Mouse (Mus musculus): Measurements from ENCODE around the gene Olfr424.
A peak's percentile ranks its signal among the peaks of the same experiment; 100 is the strongest.

The Olfr424 gene

DNA sequence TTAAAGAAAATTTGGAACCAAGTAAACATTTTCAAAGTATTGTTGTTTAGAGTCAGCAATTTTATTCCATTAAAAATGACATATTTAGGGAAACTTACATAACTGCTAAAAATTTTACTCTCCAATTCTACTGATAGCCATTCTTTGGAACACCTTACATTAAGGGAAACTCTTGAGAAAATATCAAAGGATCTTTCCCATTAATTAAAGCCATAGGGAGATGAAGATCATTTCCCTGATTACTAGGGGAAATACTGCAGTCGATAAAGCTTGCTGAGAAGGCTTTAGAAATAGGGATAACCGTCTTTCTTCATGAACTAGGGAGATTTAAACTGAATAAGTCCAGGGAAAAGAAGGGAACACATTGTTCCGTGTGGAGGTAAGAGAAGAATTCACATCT is at the start of gene Olfr424:
Gene Olfr424 (plus strand): TSS at position 301 of the 400 bp plus-strand sequence.
- no peak for DNase-seq

DNA sequence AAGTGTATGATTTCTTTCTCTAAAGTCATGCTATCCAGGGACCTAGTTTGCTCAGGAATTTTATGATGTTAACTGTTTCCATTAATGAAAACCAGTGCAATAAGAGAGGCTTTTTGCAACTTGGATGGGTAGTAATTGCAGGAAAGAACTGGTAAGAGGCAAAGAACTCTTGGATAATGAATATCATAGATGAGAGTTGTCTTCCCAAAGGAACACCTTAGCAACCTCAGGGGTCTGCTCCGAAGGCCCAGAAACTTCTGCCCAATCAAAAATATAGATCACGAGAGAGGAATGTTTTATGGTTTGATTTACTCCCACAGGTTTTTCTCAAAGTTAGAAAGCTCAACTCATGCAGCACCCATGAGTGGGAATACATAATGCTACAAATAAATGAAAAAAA is 47.3 kb upstream of the Olfr424 start, which contains the start of gene Olfr429:
Gene Olfr429 (plus strand): TSS at position 301 of the 400 bp plus-strand sequence.
- DNase-seq, result no peak

DNA sequence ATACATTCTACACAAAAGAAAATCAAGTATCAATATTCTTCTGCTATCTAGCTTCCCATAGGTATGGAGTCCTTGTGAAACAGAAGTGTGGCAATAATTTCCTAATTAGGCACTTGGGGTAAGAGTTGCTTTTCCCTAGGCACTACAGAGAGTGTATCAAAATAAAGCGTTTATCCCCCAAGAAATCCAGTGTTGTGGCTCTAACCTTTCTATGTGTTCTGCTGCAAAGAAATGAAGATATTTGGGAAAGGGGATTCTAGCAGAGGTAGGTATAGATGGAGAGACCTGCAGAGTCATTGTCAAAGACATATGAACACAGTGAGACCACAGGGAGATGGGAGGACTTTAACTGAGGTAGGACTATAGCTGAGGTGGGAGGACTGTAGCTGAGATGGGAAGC is 34.7 kb upstream of the Olfr424 start, which contains the start of gene Olfr427:
Gene Olfr427 (plus strand): TSS at position 301 of the 400 bp plus-strand sequence.
- no peak for DNase-seq

DNA sequence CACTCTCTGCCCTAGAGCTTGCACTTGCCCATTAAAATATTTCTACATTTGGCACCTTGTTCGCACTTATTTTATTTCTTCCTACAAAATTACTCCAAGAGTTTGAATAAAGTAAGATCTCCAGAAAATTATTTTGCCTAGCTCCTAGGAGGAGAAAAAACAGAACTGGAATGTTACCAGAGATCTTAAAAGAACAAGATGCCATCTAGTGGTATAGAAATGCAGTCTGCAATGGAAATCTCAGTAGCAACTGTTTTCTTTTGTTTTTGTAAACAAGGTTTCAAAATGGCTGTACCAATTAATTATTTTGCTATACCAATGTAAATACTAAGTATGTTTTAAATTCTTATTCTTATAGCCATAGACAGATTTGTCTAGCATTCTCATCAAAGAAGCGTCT is 27.6 kb upstream of the Olfr424 start:
- DNase-seq, result no peak

DNA sequence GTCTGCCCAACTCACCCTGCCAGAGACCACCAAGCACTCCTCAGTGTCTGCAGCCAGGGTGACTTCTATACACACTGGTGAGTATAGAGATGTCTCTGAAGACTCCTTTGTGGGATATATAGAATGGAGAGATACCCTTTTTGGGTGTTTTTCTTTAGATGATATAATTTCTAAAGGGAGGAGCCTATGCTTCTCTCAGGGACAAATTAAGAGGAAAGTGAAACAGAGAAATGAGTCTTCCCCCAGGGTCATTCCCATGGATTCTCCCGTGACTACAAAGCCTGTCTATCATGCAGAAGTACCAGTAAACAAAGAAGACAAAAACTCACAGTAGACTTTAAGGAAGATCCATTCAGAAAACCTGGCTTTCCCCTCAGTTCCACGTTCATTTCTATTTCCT is 10.3 kb upstream of the Olfr424 start, which contains the start of gene Olfr231:
Gene Olfr231 (minus strand): TSS at position 101 of the 400 bp plus-strand sequence.
- DNase-seq, result no peak

DNA sequence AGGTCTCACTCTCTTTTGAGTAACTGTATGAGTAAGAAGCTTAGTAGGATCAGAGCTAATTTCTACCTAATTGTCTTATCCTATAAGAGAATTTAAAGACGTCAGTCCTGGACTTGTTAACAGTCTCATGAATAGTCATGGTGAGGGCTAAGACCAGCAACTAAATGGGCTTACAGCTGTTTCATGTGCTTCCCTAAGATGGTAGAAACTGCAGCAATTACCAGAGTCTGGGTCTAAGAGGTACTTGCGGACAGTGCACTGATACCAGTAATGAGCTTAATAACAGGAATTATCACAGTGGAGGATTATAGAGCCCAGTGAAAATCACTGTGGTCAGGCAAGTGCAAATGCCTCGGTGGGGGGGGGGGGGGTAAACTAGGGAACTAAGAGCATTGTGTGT is 682 bp downstream of the Olfr424 start:
- no peak for DNase-seq

DNA sequence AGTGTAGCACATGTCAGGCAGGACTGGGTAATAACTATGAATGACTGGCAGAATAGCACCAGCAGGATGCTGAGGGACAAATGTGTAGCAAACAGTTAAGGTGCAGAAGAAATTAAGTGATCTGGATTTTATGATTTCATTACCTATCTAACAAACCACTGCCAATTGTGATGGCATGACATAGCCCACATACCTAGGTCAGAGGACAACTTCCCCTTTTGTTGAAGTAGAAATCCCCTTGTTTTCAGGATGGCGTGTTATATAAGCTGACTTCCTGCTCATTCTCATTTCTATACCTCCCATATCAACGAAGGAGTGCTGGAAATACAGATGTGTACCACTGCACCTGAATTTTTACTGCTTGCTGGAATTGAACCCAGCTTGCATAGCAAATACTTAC is 10.1 kb downstream of the Olfr424 start:
- DNase-seq, result no peak

DNA sequence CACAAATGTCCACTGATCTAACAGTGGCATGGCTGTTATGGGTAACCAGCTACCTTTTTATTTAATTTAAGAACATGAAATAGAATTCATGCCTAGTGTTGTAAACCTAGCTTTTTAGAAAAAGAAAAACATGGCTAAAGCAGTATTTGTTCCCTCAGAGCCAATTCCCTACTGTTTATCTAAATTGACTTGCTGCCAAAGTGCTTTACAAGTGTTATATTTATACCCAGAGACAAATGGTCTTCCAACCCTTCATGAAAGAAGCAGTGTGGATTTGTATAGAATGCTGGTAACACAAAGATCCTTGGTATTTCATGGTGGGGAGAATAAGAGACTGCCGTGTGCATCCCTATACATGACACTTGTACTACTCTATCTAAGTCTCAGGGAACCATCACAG is 15.4 kb downstream of the Olfr424 start:
- DNase-seq, result no peak

DNA sequence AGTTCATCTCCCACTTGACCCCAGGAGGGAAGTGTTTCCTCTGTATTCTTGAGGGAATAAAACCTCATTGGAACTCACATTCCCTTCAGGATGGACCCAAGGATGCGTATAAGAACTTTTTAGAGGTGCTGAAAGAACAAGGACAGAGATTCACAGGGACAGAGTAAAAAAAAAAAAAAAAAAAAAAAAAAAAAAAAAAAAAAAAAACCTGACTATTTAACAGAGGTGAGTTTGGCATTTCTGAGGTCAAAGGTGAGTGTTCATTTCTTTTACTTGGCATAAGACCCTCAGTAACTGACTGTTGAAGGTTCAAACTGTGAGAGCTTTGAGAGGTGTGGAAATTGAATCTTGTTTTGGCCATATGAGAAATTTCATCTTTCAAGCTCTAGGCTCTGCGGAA is 18.0 kb downstream of the Olfr424 start:
- no peak for DNase-seq

DNA sequence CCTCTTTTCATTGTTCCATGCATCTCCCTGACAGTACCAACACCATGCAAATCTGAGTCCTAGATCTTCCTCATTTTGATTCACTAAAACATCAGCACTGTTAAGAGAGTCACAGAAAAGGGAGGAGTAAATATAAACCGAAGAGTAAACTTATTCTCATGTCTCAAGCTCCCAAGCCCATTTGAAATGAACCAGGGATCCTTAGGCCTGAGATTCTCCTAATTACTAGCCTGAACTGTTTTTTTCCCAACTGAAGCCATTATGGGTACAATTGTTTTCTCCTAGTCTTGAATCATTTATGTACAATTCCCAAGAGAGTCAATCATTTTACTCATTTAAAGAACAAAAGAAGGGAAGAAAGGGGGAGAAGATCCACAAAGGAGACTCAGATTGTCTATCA is 24.0 kb downstream of the Olfr424 start, which contains the start of gene Olfr420:
Gene Olfr420 (plus strand): TSS at position 301 of the 400 bp plus-strand sequence.
- DNase-seq, result no peak

DNA sequence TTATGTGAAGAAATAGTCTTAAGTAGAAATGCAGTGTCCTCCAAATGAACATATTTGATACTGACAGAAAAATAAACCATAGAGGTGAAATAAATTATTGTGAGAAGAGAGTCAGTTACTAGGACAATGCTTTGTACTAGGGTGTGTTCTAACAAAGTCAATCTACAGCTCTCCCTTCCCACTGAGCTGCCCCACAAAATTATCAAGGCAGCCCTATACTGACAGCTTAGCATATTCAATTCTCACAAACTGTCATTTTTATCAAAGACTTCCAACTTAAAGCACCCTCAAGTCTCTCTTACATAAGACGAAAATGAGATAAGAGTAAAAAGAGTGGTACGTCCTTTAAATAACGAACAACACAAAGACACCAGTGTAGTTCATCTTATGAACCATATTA is 26.3 kb downstream of the Olfr424 start:
- no peak for DNase-seq

DNA sequence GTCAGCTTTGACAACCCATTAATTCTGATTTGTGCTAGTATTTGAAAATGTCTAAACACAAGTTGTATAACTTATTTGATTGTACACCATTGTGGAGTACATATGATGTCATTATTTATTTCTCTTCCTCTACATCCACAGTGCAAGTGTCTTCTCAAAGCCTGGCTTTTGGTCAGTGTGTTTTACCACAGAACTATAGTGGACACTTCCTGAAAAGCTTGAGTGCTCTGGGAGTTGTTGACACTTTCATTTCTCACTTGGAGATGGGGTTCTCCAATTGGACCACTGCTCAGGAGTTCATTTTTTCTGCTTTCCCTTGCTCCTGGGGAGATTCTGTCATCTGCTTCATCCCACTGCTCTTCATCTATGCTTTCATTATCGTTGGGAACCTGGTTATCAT is 27.2 kb downstream of the Olfr424 start:
- DNase-seq, result no peak

DNA sequence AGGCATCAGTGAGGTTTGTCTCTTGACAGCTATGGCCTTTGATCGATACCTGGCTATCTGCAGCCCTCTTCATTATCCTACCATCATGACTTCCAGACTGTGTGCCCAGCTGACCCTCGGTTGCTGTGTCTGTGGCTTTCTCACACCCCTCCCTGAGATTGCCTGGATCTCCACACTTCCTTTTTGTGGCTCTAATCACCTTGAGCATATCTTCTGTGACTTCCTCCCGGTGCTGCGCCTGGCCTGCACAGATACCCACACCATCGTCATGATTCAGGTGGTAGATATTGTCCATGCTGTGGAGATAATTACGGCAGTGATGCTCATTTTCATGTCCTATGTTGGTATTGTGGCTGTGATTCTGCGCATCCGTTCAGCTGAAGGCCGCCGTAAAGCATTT is 27.8 kb downstream of the Olfr424 start:
- DNase-seq, result no peak

DNA sequence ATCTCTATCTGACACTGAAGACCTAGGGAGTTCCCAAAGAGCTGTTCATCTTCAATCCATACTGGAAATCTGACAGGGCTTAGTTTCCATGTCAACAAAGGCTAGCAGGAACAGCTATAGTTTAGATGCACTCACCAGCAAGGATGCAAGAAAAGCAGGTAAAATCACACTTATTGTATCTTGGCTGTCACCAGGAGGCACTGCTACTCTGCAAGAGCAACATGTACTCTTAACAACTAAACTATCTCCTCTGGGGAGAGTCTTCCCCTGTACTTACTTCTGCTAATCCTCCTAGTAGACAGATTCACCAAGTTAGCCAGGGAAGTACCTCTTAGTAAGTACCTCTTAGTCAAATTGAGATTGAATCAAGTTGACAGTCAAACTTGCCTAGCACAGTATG is 37.7 kb downstream of the Olfr424 start:
- peak; percentile 11 for DNase-seq

DNA sequence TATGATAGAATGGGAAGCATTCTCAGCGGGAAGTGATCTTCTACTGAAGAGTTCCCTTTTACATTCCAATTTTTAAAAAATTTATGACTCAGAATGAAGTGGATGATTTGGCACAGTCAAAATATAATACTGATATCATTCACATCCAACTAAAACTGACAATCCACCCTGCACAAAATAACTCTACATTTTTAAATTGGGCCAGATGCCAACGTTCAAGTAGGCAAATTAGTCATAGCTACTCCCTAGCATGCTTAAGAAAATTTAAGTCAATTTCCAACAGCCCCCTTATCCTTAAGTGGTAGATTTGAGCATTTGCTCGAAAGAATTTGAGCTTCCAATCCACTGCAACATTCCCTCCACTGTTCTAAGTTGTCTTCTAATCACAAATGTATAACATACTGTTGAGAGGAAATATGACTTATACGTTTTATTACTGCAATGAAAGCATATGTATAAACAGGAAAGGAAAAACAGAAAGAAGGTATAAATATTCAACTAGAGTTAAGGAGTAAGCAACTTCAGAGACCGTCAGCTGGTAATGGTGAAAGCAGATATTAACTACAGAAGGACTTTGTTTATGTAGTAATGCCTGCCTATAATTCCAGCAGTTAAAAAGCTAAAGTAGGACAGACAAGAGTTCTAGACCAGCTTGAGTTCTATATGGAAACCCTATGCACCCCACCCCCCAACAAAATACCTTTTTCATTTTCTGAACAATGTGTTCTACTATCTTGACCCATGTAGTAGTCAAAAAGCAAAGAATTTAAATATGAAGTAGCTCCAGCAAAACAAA is 39.6 kb downstream of the Olfr424 start:
- no peak for DNase-seq

DNA sequence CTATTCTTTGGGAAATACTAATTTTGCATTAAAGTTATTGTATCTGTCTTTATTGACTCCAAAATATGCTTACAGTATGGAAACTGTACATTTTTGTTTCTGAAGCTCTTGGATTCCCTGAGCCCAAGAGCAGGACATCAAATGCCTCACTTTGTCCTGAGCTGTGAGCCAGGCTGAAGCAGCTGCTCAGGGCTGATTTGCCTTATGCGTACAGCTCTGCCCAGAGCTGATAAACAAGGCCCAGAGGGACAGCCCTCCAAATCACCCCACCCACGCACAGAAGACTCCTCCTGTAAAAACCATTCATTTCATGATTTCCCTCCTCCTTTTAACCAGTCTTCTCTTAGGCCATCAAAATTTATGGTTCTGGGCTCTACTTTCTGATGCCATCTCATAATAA is 40.2 kb downstream of the Olfr424 start:
- no peak for DNase-seq

DNA sequence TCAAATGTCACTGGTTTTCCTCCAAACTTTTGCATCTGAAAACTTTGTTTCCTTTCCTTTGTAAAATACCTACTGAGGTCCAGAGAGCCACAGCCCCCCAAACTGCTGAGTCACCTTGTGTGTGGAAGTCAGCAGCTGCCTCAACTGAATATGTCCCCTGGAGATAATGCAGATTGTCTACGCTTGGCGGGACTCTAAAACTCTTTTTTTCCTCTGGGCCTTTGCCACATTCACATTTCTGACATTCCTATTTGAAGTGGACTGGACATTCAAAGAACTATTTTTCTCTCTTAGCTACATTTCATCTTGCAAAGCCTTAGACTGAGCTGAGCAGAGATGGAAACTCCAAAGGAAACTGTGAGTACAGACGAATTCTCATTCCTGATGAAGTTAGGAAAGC is 41.3 kb downstream of the Olfr424 start, which contains the start of gene Spta1:
Gene Spta1 (plus strand): TSS at position 172 of the 400 bp plus-strand sequence.
- DNase-seq, result no peak

Measured in thymus, postnatal 4 days (tissue).